Mouse (Mus musculus) ES-Bruce4 (cell line): ENCODE data around the gene Tor1b. TPM values are rescaled to one million over a fixed set of nuclear protein-coding genes. Genes with fewer than 3 reads are reported as not detected.

Source experiments
- H3K27ac ChIP-seq: 2 replicates; pipeline ENCODE4 v1.5.1; 2012; ENCODE audit warnings: low read length, inconsistent platforms; ENCODE audit not compliant: insufficient read depth
- H3K27me3 ChIP-seq: 2 replicates; pipeline ENCODE4 v1.6.1; 2012; ENCODE audit warnings: mild to moderate bottlenecking, low read length, inconsistent platforms; ENCODE audit not compliant: control insufficient read depth, poor library complexity, insufficient read depth, severe bottlenecking
- H3K36me3 ChIP-seq: 2 replicates; pipeline ENCODE4 v1.6.1; 2012; ENCODE audit warnings: inconsistent platforms, mild to moderate bottlenecking, low read length, moderate library complexity; ENCODE audit not compliant: control insufficient read depth, poor library complexity, insufficient read depth, severe bottlenecking
- H3K4me1 ChIP-seq: one replicate; pipeline ENCODE4 v1.8.1; 2011; ENCODE audit warnings: low read length; ENCODE audit not compliant: control insufficient read depth, insufficient read depth
- H3K4me3 ChIP-seq: 2 replicates; pipeline ENCODE4 v1.5.1; 2011; ENCODE audit warnings: low read depth, mild to moderate bottlenecking, low read length
- H3K9ac ChIP-seq: 2 replicates; pipeline ENCODE4 v1.6.1; 2012; ENCODE audit warnings: low read depth, mild to moderate bottlenecking, inconsistent platforms; ENCODE audit not compliant: poor library complexity, severe bottlenecking
- H3K9me3 ChIP-seq: replicated peaks from 2 replicates; pipeline ENCODE4 v1.6.1; 2012; ENCODE audit warnings: mild to moderate bottlenecking, low read length, inconsistent platforms; ENCODE audit not compliant: control insufficient read depth, poor library complexity, insufficient read depth, severe bottlenecking
- CTCF ChIP-seq: IDR thresholded peaks from one replicate; pipeline ENCODE4 v1.8.1; 2011; ENCODE audit warnings: low read depth, low read length
- EP300 ChIP-seq: IDR thresholded peaks from 2 replicates; pipeline ENCODE4 v1.6.1; 2011; ENCODE audit warnings: low read depth, low read length; ENCODE audit not compliant: insufficient read depth
- POLR2A ChIP-seq: IDR thresholded peaks from one replicate; pipeline ENCODE4 v1.8.1; 2011; ENCODE audit warnings: low read length; ENCODE audit not compliant: insufficient read depth
- polyA plus RNA-seq: library from polyadenylated mRNA; stranded (reverse); fragments of >200 nt; gene quantifications from 2 replicates; pipeline ENCODE4 v1.2.4, GENCODE M21; 2011; ENCODE audit warnings: low read depth; ENCODE audit not compliant: missing spikeins, insufficient read depth, insufficient read length

Gene Tor1b
- polyA plus RNA-seq, 1 experiment = 22.3 TPM

- Histone ChIP-seq H3K27me3 (no peaks in the 10 kb centered on the region), H3K9me3 (no peaks in the 10 kb centered on the region), H3K9ac (no peak overlapping the region), H3K4me1 (peaks cover 3% of the 10 kb centered on the region), H3K27ac (no peak overlapping the region), H3K4me3 (no peak overlapping the region), H3K36me3 (peaks cover 38% of the 10 kb centered on the region)
- no peak for TF ChIP-seq CTCF
- no peak for TF ChIP-seq POLR2A
- TF ChIP-seq EP300 = no peak
These were observed 10.0 kb downstream of the Tor1b start for GRCm38 (mm10) chr2:30962570-30963254.

- H3K36me3 ChIP-seq = peaks cover 23% of the 10 kb centered on the region
- no peak overlapping the region for H3K9ac ChIP-seq
- no peak for TF ChIP-seq CTCF
- no peak for TF ChIP-seq EP300
- no peak for TF ChIP-seq POLR2A
- H3K9me3 ChIP-seq = no peaks in the 10 kb centered on the region
- H3K27me3 ChIP-seq = no peaks in the 10 kb centered on the region
- no peaks in the 10 kb centered on the region for H3K4me1 ChIP-seq
- no peak overlapping the region for H3K27ac ChIP-seq
- H3K4me3 ChIP-seq = no peak overlapping the region
These were observed 12.9 kb downstream of the Tor1b start for GRCm38 (mm10) chr2:30965627-30966026.

GRCm38 (mm10) chr2:30966826-30967225 is 14.1 kb downstream of the Tor1b start:
- H3K4me1 ChIP-seq = no peaks in the 10 kb centered on the region
- peaks cover 18% of the 10 kb centered on the region for H3K36me3 ChIP-seq
- no peaks in the 10 kb centered on the region for H3K9me3 ChIP-seq
- peak overlapping the region; percentile 72 for H3K9ac ChIP-seq
- no peaks in the 10 kb centered on the region for H3K27me3 ChIP-seq
- no peak overlapping the region for H3K27ac ChIP-seq
- H3K4me3 ChIP-seq = peak overlapping the region; percentile 84
- TF ChIP-seq EP300 = no peak
- no peak for TF ChIP-seq POLR2A
- TF ChIP-seq CTCF = no peak

GRCm38 (mm10) chr2:30967352-30968327 is 14.9 kb downstream of the Tor1b start, which contains the start of gene Tor1a:
Gene Tor1a, minus strand, starts transcription at chr2:30967933.
- Histone ChIP-seq H3K27me3 (no peaks in the 10 kb centered on the region), H3K27ac (no peak within 1 kb of the TSS), H3K4me1 (no peaks in the 10 kb centered on the region), H3K9ac (peak within 1 kb of the TSS; percentile 72), H3K9me3 (no peaks in the 10 kb centered on the region), H3K36me3 (peaks cover 16% of the 10 kb centered on the region), H3K4me3 (peak within 1 kb of the TSS; percentile 84)
- TF ChIP-seq POLR2A (peak; percentile 84), CTCF (no peak), EP300 (0 out of 2 replicates have a peak, but pooled peaks have one; percentile 16)

GRCm38 (mm10) chr2:30981790-30982513 is 29.2 kb downstream of the Tor1b start, which contains the start of the genes BC005624 and Usp20:
Gene BC005624, minus strand, starts transcription at chr2:30982201.
Gene Usp20, plus strand, starts transcription at chr2:30982279.
- Histone ChIP-seq H3K9me3 (no peaks in the 10 kb centered on the region), H3K4me1 (no peaks in the 10 kb centered on the region), H3K4me3 (peak within 1 kb of the TSS; percentile 78), H3K9ac (peak within 1 kb of the TSS; percentile 20), H3K36me3 (peaks cover 2% of the 10 kb centered on the region; the same call in 1 of the 2 replicates), H3K27me3 (no peaks in the 10 kb centered on the region), H3K27ac (no peak within 1 kb of the TSS)
- no peak for TF ChIP-seq CTCF
- no peak for TF ChIP-seq POLR2A
- TF ChIP-seq EP300 = no peak
